ENCODE assay signal across 8 mouse cellular contexts in the genomic region with DNA sequence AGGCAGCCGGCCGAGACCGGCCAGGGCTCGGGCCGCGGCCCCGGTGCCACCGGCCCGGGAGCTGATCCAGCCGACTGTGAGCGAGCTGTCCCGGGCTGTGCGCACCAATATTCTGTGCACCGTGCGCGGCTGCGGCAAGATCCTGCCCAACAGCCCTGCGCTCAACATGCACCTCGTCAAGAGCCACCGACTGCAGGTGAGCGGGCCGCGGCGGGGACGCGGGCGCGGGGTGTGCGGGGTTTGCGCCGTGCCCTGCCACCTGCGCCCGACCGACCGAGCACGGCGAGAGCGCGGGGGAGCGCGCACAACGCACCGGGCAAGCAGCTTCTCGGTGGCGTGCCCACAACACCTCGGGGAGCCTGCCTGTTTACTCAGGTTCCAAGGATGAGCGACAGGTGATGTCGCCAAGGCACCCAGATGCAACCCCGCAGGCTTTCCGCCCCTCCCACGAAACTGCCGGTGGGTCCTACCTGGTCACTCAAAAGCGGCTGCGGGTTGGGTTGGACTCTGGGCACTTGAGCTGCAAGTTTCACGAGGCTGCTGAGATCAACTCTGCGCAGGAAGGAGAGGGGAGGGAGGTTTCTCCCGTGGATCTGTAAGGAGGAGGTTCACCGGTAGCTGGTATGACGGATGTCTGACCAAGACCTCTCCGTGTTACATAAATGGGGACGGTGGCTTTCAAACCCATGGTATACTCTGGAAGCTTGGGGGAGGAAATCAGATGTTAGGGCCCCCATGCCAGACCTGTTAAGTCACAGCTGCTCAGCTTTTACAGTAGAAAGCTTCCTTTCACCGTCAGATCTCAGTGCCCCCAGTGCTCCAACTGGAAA. TPM values are rescaled to one million over a fixed set of nuclear protein-coding genes. Genes with fewer than 3 reads are reported as not detected.
A peak's percentile ranks its signal among the peaks of the same experiment; 100 is the strongest.
DNase-seq lines count a peak whose midpoint lies in the region; ATAC-seq and TF ChIP-seq lines count a peak whose summit lies in the region.

No protein-coding gene starts in this region.

- ATAC-seq in embryonic facial prominence, embryonic 14.5 days (ENCODE audit: low read depth), result peak; percentile 65
- peak; percentile 30 for ATAC-seq in heart, postnatal 0 days (ENCODE audit: insufficient read depth, low read depth)

- H3K27ac ChIP-seq in embryonic facial prominence, embryonic 14.5 days (replicated peaks; ENCODE audit: low read depth, low read length), result no peak overlapping the region
- H3K27ac ChIP-seq in heart, postnatal 0 days (ENCODE audit: low read depth), result peak overlapping the region; percentile 63

- TF ChIP-seq CTCF in heart, postnatal 0 days (IDR thresholded peaks at IDR 0.05; ENCODE audit: low read depth), result no peak

- H3K9ac ChIP-seq in embryonic facial prominence, embryonic 14.5 days (ENCODE audit: low read depth, low read length), result peak overlapping the region; percentile 89
- H3K9ac ChIP-seq in heart, postnatal 0 days (replicated peaks; ENCODE audit: low read depth, low read length), result peak overlapping the region; percentile 94

- H3K4me1 ChIP-seq in embryonic facial prominence, embryonic 14.5 days (ENCODE audit: control insufficient read depth, insufficient read depth, low read length), result 0 out of 2 replicates have a peak, but pooled peaks cover 6% of the 10 kb centered on the region
- peaks cover 31% of the 10 kb centered on the region for H3K4me1 ChIP-seq in heart, postnatal 0 days (ENCODE audit: control insufficient read depth, insufficient read depth)

- no peak for TF ChIP-seq EP300 in heart, postnatal 0 days (IDR thresholded peaks at IDR 0.05; ENCODE audit: low read depth)

- H3K9me3 ChIP-seq in embryonic facial prominence, embryonic 14.5 days (ENCODE audit: control insufficient read depth, low read length), result no peaks in the 10 kb centered on the region
- no peaks in the 10 kb centered on the region for H3K9me3 ChIP-seq in heart, postnatal 0 days (replicated peaks; ENCODE audit: control insufficient read depth, low read length)

- H3K4me3 ChIP-seq in embryonic facial prominence, embryonic 14.5 days (ENCODE audit: low read depth, low read length), result peak overlapping the region; percentile 88
- peak overlapping the region; percentile 99 for H3K4me3 ChIP-seq in heart, postnatal 0 days (ENCODE audit: low read depth, low read length)

- DNase-seq in B cell, adult 2 months, result peak; percentile 34 to 49
- DNase-seq in R1 (ENCODE audit: low read depth, low spot score), result peak; percentile 67
- DNase-seq in embryonic facial prominence, embryonic 14.5 days (ENCODE audit: low spot score), result peak; percentile 15
- peak; percentile 30 for DNase-seq in heart, postnatal 0 days (ENCODE audit: low spot score)
- DNase-seq in kidney, postnatal 25 days, result peak; percentile 40 to 70
- peak; percentile 45 for DNase-seq in lung, postnatal 10 days
- DNase-seq in retina, embryonic 14.5 days (ENCODE audit: low spot score), result peak; percentile 28
- peak; percentile 40 to 51 for DNase-seq in thymus, postnatal 36 days

- WGBS in embryonic facial prominence, embryonic 14.5 days, result 0% methylated on average over 22 of the region's 62 CpGs
- WGBS in heart, postnatal 0 days, result under 1% methylated on average over 45 of the region's 62 CpGs

- H3K27me3 ChIP-seq in embryonic facial prominence, embryonic 14.5 days (replicated peaks; ENCODE audit: control insufficient read depth, insufficient read depth, low read length), result no peaks in the 10 kb centered on the region
- no peaks in the 10 kb centered on the region for H3K27me3 ChIP-seq in heart, postnatal 0 days (ENCODE audit: control insufficient read depth, insufficient read depth, low read length)

- H3K36me3 ChIP-seq in embryonic facial prominence, embryonic 14.5 days (ENCODE audit: control insufficient read depth, insufficient read depth, low read length), result peaks cover 9% of the 10 kb centered on the region; the same call in 1 of the 2 replicates
- H3K36me3 ChIP-seq in heart, postnatal 0 days (replicated peaks; ENCODE audit: control insufficient read depth, insufficient read depth, low read length), result no peaks in the 10 kb centered on the region

- peak overlapping the region; percentile 85 for H3K4me2 ChIP-seq in embryonic facial prominence, embryonic 14.5 days (ENCODE audit: low read depth, low read length)
- H3K4me2 ChIP-seq in heart, postnatal 0 days (ENCODE audit: low read depth, low read length), result peak overlapping the region; percentile 93

RNA-seq across cellular contexts. Expression of gene Atmin, which starts 0.6 kb away (rescaled TPM):
- 11.1 and 12.7 TPM in 2 replicates for polyA plus RNA-seq in embryonic facial prominence, embryonic 14.5 days (2014; fragmentation: Nextera tagmentation; extraction: Ambion mirVana)
- 16.0 and 19.1 TPM in 2 replicates for total RNA-seq in heart, postnatal 0 days (2014; rRNA removed; ENCODE audit: low replicate concordance)
- polyA plus RNA-seq in heart, postnatal 0 days (2015; fragmentation: Nextera tagmentation; extraction: Ambion mirVana), result 6.0 and 7.0 TPM in 2 replicates

RNA-seq across cellular contexts. Expression of gene Cenpn, which starts 22.2 kb away (rescaled TPM):
- polyA plus RNA-seq in embryonic facial prominence, embryonic 14.5 days (2014; fragmentation: Nextera tagmentation; extraction: Ambion mirVana), result 27.9 and 31.7 TPM in 2 replicates
- total RNA-seq in heart, postnatal 0 days (2014; rRNA removed; ENCODE audit: low replicate concordance), result 4.4 and 19.2 TPM in 2 replicates
- 9.4 and 10.1 TPM in 2 replicates for polyA plus RNA-seq in heart, postnatal 0 days (2015; fragmentation: Nextera tagmentation; extraction: Ambion mirVana)

RNA-seq across cellular contexts. Expression of gene Cmc2, which starts 22.5 kb away (rescaled TPM):
- 74.4 and 77.7 TPM in 2 replicates for polyA plus RNA-seq in embryonic facial prominence, embryonic 14.5 days (2014; fragmentation: Nextera tagmentation; extraction: Ambion mirVana)
- 37.2 and 65.8 TPM in 2 replicates for total RNA-seq in heart, postnatal 0 days (2014; rRNA removed; ENCODE audit: low replicate concordance)
- 139 and 161 TPM in 2 replicates for polyA plus RNA-seq in heart, postnatal 0 days (2015; fragmentation: Nextera tagmentation; extraction: Ambion mirVana)

RNA-seq across cellular contexts. Expression of gene 1700030J22Rik, which starts 35.0 kb away (rescaled TPM):
- 1.2 and 2.4 TPM in 2 replicates for polyA plus RNA-seq in embryonic facial prominence, embryonic 14.5 days (2014; fragmentation: Nextera tagmentation; extraction: Ambion mirVana)
- total RNA-seq in heart, postnatal 0 days (2014; rRNA removed; ENCODE audit: low replicate concordance), result 2.7 TPM in 1 of 2 replicates, not detected in the other
- 0.26 and 0.33 TPM in 2 replicates for polyA plus RNA-seq in heart, postnatal 0 days (2015; fragmentation: Nextera tagmentation; extraction: Ambion mirVana)

RNA-seq across cellular contexts. Expression of gene Gcsh, which starts 49.6 kb away (rescaled TPM):
- 105 and 116 TPM in 2 replicates for polyA plus RNA-seq in embryonic facial prominence, embryonic 14.5 days (2014; fragmentation: Nextera tagmentation; extraction: Ambion mirVana)
- 24.2 and 29.9 TPM in 2 replicates for total RNA-seq in heart, postnatal 0 days (2014; rRNA removed; ENCODE audit: low replicate concordance)
- polyA plus RNA-seq in heart, postnatal 0 days (2015; fragmentation: Nextera tagmentation; extraction: Ambion mirVana), result 69.3 and 71.1 TPM in 2 replicates

Comparison
In these comparisons a context has a peak if more than half of its experiments do, and no peak if none do; other contexts are left out.
1. DNase-seq: peak in every context shown above with its lines; median percentile 67 in R1; 55 in kidney, postnatal 25 days; 46 in thymus, postnatal 36 days; 45 in lung, postnatal 10 days; 42 in B cell, adult 2 months; 30 in heart, postnatal 0 days; 28 in retina, embryonic 14.5 days; 15 in embryonic facial prominence, embryonic 14.5 days.